Mouse (Mus musculus): ENCODE measurements around the gene Ddhd1. TPM values are rescaled to one million over a fixed set of nuclear protein-coding genes. Genes with fewer than 3 reads are reported as not detected.

The Ddhd1 gene
- polyA plus RNA-seq, 1 experiment, result 9.5 TPM

DNA sequence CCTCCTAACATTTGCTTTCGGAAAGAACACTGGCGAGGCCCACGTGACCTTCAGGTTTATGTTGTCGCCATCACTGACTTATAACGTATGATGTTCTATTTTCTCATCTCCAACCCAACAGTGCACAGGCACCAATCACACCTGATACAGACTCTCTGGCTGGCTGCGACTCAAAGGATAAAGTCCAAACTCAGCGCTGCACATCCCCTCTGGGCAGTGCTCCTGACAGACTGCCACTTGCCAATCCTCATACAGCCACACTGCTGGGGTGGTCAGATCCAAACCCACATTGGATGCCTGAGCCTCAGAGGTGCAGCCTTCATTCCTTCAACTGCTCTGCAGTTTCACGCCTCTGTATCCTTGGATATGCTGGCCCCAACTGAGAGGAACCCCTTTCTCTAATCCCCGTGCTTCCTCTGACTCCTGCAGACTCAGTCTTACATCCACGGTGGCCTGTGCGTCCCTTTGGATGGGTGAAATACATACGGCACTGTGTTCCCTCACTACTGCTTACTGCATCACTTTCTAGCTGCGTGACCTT lies 3.0 kb downstream of the Ddhd1 start:
- TF ChIP-seq GATA1 (IDR thresholded peaks at IDR 0.05; ENCODE audit: low read length), result no peak

DNA sequence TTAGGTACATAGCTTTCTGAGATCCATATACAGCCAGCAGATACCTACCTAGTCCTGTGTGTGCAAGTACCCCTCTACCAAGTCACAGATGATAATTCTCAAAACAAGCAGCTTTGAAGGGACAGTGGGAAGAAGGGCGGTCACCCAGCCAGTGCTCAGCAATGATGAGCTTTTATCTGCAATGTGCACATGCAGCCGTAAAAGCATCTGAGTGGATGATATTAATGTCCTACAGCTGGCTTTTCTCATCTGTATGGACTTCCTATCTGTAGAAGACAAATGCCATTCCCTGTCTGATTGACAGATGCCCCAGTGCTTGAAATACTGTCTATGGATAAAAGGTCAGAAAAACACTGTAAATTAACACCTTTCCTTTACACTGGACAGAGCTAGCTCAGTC lies 4.2 kb downstream of the Ddhd1 start:
- peak; percentile 75 for TF ChIP-seq GATA1 (IDR thresholded peaks at IDR 0.05; ENCODE audit: low read length)

DNA sequence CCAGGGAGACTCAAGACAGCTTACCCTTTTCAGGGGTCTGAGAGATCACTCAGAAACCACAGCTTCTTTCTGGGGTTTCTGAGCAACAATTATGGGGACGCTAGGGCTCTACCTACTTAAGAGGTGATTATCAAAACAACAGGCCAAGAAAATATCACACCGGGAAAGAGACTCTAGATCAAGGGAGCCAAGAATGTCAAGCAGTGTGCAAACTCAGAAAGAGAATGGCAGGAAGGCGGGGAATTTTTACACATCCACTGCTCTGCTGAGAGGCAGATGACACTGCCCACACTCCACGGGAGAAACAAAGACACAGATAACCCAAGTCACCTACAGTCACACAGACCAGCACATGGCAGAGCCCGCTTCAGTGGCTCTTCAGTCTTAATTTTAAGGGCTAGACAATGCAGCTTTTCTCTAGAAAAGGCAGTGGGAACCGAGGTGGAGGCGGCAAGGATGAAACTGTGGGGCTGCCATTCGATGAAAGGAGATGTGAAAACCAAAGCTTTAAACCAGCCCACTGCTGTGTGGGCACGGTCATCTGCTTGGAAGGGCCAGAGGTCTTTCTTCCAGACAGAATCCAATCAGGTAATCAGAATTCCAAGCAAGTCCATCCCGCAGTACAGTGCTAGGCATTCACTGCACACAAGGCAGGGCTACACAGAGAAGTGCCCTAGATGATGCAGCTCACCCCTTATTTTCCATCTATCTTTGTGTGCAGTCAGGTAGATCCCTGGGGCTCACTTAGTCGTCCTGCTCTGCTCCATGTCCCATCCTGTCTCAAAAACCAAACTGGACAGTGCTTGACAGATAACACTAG lies 8.7 kb downstream of the Ddhd1 start:
- no peak for TF ChIP-seq GATA1 (IDR thresholded peaks at IDR 0.05; ENCODE audit: low read length)

DNA sequence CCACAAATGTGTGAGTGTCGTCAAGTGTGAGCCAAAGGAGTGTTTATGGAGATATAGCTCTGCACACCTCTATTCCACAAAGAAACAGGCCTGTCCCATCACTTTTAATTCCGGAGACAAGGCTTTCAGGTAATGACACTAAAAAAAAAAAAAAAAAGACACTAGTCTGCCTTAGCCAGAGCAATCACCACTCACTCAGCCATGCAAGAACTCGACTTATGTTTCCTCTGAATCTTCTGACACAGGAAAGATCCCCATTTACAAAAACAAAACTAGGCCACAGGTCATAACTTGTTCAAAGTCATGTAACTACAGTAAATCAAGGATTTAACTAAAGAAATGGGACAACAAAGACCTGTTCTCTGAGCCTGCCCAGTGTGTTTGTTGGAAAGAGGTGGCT lies 9.8 kb downstream of the Ddhd1 start:
- no peak for TF ChIP-seq GATA1 (IDR thresholded peaks at IDR 0.05; ENCODE audit: low read length)

DNA sequence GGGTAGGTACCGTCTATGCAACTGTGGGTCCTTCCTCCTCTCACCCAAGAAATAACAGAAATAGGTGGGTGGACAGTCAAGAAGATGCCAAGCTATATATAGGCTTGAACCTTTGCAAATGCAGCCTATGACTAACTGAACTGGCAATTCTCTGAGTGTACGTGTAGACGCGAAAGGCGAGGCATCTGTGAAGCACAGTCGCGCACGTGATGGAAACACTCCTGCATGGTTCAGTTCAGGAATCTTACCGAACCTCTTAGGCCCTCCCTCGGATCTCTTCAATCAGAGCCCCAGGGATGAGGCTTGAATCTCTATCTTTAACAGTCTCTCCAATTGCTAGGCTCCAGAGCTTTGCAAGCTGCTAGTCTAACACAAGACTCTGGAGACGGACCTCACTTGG lies 10.3 kb downstream of the Ddhd1 start:
- TF ChIP-seq GATA1 (IDR thresholded peaks at IDR 0.05; ENCODE audit: low read length), result no peak

DNA sequence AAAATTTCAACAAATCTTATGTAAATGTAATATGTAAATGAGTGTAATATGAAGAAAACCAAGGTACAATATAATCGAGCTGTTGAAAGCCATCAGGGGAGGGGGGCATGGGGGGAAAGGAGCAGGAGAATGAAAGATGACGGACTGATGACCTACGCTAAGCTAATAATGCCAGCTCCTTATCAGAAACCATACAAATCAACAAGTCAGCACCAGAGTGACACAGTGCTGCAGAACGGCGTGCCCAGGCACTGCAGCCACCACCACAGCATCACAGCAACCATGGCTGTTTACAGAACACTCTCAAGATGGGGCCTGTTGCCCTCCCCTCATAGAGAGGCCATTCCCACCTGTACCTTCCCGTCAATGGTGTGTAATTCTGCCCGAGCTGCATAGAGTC lies 10.8 kb downstream of the Ddhd1 start:
- no peak for TF ChIP-seq GATA1 (IDR thresholded peaks at IDR 0.05; ENCODE audit: low read length)

DNA sequence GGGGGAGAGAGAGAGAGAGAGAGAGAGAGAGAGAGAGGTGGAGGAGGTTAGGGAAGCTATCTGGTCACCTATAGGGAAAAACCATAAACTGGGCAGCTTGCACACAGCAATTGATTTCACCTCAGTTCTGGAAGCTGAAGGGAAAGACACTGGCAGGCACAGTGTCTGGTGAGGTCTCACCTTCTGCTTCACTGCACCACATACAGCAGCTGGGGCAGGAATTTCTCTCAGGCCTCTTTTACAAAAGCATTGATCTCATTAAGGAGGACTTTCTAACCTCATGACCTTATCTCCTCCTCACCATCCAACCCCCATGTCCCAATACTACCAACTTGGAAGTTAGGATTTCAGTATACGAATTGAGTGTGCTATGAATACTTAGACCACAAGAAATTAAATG lies 13.2 kb downstream of the Ddhd1 start:
- TF ChIP-seq GATA1 (IDR thresholded peaks at IDR 0.05; ENCODE audit: low read length), result no peak

DNA sequence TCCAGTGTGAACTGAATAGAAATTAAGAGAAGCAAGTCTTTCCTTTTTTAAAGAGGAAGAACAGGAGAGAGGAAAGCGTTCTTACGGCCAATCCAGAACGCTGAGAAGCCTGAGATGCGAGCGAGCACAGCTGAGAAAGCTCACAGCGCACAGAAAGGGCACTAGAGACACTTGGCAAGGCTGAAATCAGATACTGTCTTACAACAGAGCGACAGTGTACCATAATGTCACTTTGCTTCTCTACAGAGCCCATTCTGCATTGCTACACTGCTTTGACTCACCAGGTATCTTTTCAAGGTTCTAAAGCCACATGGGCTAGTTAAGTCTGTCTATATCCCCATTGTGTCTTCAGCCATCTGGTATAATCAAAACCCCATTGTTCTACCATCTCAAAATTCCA lies 13.7 kb downstream of the Ddhd1 start:
- TF ChIP-seq GATA1 (IDR thresholded peaks at IDR 0.05; ENCODE audit: low read length), result no peak

DNA sequence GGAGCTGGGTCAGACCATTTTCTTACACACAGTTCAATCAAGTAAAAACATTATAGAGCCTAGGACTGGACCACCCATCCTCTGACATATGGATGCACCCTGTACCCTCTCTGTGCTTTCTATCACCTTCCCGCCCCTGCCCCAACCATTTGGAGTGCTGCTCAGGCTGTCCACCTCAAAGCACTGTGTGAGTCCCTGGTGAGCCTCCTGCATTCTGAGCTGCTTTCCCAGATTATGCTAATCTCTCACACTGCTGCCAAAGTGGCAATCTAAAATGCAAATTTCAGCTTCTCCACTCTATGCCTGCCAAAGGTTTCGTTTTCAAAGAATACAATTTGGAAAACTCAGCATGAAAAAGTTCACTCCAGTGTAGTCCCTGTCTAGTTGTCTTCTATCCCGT lies 14.5 kb downstream of the Ddhd1 start:
- TF ChIP-seq GATA1 (IDR thresholded peaks at IDR 0.05; ENCODE audit: low read length), result no peak

DNA sequence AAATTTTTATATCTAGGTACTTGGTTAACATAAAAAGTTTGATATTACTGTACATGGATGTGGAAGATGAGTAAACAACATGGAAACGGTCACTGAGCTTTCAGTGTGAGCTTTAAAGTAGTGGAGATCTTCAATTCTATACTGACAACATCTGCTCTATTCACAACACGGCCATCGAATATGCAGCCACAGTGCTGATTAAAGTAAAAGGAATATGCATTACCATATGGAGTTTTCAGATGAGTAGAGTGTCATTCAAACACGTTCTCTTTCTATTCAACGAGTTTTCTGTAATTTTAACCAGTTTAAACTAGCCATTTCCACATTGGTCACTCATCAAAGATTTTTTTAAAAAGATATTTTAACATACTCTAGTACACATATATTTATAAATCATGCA lies 15.1 kb downstream of the Ddhd1 start:
- TF ChIP-seq GATA1 (IDR thresholded peaks at IDR 0.05; ENCODE audit: low read length), result no peak

DNA sequence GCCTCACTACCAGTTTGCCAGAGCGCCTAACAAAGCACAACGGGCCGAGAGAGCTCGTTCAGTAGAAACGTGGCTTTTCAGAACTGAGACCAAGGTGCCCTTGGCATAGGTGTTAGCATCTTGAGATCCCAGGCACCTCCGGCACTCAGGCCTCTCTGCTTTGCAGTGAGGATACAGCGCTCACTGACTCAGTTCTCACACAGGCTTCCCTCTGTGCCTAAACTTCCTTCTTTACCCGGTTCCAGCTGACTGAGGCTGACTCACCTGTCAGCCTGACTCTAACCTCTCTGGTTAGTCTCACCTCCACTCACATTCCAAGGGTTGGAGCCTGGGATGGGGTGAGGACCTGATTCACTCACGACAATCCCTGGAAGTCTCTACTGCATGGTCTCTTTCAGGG lies 15.7 kb downstream of the Ddhd1 start:
- no peak for TF ChIP-seq GATA1 (IDR thresholded peaks at IDR 0.05; ENCODE audit: low read length)

DNA sequence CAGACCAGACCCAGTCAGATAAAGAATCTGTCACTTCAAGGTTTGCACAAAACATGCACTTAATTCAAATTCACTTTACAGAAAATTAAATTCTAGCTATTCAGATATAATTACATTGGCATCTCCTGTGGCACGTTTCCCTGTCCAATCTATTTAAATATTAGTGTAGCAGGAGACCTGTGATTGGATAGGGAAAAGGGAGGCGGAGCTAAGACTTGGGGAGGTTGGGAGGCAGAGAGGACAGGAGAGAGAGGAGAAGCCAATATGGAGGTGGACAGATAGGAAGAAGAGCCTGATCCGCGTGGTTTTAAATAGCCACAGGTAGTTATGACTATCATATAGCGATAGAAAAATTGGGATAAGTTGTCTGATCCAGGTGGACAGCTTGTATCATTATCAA lies 19.2 kb downstream of the Ddhd1 start:
- no peak for TF ChIP-seq GATA1 (IDR thresholded peaks at IDR 0.05; ENCODE audit: low read length)

DNA sequence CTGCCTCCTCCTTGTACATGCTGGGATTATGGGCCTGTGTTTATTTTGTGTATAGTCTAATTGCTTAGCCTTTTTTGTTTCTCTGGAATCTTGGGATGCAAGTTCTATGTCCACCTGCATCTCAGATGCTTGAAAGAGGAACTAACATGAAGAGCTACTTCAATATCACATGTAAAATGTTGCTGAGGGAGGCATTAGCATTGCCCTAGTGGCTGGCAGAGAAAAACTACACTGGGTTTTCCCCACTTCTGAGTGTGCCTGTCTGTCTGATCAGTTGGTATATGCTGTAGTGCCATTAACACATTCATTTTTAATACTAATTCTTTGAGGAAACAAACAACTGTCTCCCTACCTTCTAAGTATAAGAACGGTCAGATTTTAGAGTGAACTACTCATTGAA lies 22.4 kb downstream of the Ddhd1 start:
- no peak for TF ChIP-seq GATA1 (IDR thresholded peaks at IDR 0.05; ENCODE audit: low read length)

DNA sequence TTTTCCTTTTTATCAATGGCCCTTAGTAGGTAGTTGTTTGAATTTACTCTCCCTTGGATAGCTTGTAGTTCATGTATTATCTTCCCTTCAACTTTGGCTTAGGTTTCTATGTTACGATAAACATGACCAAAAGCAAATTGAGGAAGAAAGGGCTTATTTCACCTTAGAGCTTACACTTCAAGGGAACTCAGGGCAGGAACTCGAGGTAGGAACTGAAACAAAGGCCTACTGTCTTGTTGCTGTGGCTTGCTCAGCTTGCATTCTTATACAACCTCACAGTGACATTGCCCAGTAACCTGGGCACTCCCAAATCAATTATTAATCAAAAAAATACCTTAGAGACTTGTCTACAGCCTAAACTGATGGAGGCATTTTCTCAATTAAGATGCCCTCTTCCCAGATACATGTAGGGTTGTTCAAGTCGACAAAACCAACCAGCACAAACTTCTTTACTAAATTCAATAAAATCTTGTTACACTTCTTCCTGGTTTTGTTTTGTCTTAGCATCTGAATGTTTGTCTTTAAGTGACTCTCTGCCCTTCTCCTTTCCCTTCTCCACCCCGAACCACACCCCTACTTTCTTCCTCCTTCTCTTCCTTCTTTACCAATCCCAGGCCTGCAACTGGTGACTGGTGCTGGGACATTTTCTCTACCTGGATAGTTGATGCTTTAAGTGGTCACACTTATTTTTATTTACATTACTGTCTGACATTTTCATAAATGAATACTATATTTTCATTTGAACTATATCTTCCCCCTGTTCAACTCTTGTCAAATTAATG lies 25.0 kb downstream of the Ddhd1 start:
- TF ChIP-seq GATA1 (IDR thresholded peaks at IDR 0.05; ENCODE audit: low read length), result no peak

DNA sequence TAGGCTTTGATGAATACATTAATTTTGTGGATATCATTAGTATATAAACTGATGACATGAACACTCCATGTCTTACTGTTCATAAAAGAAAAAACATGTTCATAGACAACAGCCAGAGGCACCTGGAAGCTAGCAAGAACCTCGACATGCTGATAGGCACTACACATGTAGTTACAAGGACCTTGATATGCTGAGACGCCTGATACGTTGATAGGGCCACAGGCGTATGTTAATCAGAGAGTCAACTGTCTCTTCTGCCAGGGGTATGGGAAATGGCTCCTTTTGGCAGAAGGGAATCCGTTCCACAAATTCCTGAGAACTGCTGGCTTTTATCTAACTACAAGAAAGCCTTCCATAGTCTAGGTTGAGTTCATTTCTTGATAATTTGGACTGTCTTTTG lies 27.4 kb downstream of the Ddhd1 start:
- TF ChIP-seq GATA1 (IDR thresholded peaks at IDR 0.05; ENCODE audit: low read length), result no peak

DNA sequence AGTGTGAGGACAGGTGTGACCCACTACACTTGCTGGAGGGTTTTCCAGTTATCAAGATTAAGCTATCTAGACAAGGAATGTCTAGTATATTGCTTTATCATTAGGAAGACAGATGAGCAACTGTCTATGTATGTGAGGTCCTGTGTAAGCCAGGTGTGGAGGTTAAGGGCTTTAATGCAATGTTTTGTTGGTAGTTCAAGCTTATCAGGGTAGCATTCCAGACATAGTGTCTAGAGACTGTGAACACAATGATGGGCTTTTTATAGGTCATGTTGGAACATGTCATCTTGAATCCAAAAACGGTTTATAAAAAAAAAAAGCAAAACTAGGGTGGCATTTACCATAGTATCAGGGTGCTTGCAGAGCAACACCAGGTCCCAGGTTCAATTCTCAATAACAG lies 28.0 kb downstream of the Ddhd1 start:
- TF ChIP-seq GATA1 (IDR thresholded peaks at IDR 0.05; ENCODE audit: low read length), result no peak

DNA sequence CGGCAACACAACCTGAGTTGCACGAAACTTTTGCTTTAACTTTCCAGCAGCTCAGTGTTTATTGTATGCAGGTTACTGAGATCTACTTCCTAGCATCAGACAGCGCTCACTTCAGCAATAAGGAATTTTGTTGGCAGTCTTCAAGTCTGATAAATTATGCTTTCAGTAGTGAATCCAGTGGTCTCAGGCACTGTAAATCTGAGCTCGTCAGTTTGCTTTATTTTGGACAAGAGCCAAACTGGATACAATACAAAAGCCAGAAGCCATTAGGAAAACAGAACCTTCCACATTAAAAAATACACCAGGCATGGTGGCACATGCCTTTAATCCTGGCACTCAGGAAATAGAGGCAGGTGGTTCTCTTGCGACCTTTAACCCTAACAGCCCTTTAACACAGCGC lies 39.6 kb downstream of the Ddhd1 start:
- no peak for TF ChIP-seq GATA1 (IDR thresholded peaks at IDR 0.05; ENCODE audit: low read length)
